Mouse (Mus musculus): ENCODE results near the gene Alx3.
A peak's percentile ranks its signal among the peaks of the same experiment; 100 is the strongest.

Gene Alx3

DNA sequence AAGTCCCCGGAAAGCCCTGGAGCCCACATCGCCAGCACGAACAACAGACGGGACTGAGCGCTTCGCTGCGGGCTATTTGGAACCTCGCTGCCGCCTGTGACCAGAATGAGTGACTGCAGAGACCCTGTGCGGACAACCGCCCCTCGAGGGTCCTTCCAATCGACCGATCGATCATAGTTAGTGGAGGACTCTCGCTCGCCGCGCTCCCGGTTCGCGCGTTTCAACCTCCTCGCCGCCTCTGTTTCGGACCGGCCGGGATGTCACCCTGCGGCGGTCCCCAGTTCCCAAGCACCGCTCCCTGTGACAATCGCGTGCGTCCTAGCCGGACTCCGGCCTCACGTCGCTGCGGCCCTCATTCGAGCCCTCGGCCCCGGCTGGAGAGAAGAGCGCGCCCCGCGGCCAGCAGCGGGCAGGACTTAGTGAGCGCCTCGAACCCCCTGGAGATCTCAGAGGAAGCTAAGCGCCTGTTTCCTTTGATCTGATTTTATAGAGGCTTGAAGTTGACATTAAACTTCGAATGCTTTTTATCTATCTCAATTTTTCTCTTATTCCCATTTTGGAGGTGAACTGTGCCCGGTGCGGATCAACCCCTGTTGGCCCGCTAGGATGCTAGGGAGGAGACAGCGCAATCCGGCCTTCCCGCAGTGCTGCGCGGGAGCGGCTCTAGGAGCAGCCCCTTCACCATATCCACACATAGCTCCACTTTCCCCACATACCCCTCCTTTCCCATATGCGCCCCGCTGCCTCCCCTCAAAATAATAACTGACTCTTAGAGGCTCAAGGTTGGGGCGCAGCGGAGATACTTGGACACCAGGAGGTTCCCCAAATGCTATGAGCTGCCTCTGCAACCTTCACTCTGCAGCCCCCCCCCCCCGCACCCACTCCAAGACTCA, 11.7 kb upstream of the Alx3 start:
- no peak for DNase-seq (ENCODE audit: low spot score)

DNA sequence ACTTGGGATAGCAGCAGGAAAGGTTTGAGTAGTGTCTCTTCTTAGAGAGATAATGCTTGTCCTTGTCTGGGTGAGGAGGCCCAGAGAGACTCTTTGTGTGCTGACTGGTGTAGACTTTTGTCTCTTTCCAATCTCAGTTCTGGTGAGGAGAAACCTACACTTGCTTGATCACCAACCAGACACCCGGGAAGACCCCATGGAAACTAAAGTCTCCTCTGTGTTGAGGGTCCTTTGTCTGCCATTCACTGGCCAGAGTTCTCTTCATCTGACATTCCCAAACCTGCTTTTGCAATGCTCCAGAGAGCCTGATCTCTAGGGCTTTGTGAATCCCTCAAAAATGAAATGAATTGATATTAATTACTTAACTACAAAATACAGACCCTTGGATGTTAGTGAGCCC, 10.9 kb upstream of the Alx3 start:
- no peak for DNase-seq (ENCODE audit: low spot score)

DNA sequence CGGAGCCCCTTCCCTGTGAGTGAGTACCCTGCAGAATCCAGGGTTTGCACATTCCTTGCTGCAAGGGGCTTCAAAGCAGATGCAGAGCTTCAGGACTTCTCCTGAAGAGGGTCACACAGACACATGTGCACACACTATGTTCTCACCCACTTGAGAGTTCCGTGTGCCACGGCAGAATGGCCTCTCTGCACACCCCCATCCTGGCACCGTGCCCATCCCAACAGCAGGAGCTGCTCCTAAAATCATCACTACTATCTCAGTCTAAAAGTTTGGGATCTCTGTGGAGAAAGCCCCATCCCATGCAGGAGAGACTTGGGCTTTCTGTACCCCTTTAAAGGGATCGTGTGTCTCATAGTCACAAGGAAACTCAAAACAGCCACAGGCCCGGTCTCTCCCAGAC, 8.3 kb upstream of the Alx3 start:
- no peak for DNase-seq (ENCODE audit: low spot score)

DNA sequence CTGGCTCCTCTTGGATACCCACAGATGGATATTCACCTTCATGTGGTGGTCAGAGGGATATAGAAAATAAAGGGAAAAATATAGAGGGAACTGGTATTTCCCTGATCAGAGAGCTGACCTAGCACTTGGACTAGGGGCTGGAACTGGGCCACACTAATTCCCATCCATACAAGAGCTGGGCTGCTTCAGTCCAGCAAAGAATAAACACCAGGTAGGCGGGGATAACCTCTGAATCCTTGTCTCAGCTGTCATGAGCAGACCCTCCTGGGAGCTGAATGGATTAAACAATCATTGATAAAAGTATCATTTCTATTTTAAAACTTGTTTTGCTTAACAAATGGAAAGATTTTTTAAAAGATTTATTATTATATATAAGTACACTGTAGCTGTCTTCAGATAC, 3.2 kb upstream of the Alx3 start:
- no peak for DNase-seq (ENCODE audit: low spot score)

DNA sequence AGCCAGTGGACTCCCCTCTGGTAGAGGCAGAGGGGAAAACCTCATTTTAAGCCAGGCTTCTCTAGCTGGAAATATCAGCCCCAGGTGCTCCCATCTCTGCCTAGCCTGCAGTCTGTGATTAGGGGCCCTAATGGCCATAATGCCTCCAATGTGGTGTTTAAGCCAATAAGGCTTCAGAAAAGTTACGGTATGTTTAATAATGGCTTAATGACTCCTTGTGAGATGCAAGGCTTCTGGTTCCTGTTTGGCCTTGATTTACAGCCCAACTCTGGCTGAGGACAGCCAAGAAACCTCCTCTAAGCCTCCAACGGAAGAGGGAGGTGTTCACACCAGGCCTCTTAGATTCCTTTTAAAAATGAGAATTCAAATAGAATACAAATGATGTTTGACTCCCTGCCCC, 1.2 kb upstream of the Alx3 start:
- DNase-seq (ENCODE audit: low spot score), result no peak

DNA sequence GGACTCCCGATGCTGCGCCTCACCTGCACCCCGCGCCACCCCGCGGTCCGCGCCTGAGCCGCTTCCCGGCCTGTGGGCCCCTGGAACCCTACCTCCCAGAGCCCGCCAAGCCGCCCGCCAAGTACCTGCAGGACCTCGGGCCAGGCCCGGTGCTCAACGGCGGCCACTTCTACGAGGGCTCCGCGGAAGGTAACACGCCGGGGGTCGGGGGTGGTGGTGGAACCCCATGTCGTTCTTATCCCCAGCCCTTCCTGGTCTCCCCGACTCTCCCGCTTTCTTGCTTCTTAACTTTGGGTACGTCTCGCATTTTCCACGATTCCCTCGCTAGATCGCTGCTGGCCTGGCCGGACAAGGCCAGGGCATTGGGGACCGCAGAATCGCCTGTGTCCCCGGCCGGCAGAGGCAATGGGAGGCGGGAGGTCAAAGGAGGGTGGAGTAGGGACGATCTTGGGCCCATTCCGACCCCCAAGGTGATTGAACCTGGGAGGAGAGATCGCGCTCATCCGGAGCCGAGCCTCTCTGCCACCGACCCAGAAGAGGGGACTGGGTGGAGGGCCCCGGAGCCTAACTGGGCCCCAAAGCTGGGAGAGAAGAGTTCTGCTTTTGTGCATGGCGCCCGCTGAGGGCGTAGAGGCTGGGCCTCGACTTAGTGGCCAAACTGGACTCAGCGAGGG, 570 bp downstream of the Alx3 start:
- DNase-seq (ENCODE audit: low spot score), result no peak

DNA sequence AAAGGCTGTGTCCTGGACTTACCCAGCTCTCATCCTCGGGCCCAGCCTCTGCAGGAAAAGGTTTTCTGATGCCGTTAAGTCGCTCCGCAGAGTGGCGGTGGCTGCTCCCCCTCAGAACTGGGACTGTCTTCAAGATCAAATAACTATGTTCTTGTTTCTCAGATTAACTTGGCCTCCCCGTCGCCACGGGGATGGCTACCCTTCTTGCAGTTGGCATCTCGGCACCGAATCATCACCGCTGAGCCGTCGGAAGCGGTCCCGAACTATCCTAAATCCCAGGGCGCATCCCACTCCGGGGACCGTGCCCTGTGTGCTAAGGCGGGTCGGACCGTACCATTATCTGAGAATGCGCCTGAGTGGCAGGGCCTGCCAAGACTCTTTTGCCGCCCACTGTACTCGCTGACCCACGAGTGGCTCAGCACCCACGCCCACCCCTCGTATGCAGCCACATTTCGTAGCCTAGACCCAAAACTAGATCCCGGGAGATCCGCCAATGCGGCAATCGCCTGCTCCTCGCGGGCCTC, 1.2 kb downstream of the Alx3 start:
- peak; percentile 13 for DNase-seq (ENCODE audit: low spot score)

DNA sequence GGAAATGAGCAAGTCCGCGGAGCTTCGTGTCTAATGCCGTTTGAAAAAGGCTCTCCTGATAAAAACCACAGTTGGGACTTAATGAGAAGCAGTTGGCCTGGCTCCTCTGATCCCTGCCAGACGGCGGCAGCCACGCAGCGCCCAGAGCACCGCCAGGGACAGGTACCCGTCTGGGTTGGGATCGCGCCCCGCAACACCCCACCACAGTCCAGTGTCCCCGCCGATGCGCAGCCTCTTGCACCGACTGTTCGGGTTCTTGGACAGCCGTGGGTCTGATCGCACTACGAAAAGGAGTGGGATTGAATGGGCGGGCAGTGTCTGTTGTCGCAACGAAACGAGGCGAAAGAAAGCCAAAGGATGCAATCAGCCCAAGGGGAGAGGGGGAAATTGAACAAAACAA, 1.7 kb downstream of the Alx3 start:
- peak; percentile 30 for DNase-seq (ENCODE audit: low spot score)

DNA sequence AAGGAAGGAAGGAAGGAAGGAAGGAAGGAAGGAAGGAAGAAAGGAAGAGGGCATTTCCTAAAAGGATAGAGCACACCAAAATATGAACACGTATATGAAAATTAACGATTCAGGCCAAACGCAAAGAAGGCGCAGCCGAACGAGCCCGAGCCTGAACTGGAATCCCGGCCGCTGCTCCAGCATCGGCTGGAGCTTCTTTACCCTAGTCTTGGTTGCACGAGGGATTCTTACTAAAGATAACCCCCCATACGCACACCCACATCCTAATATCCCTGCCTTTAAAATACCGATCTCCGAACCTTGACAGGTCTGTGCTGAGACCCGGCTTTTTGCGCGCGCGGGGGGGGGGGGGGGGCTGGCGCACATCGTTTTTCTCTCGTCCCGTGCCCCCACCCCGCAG, 2.3 kb downstream of the Alx3 start:
- no peak for DNase-seq (ENCODE audit: low spot score)

DNA sequence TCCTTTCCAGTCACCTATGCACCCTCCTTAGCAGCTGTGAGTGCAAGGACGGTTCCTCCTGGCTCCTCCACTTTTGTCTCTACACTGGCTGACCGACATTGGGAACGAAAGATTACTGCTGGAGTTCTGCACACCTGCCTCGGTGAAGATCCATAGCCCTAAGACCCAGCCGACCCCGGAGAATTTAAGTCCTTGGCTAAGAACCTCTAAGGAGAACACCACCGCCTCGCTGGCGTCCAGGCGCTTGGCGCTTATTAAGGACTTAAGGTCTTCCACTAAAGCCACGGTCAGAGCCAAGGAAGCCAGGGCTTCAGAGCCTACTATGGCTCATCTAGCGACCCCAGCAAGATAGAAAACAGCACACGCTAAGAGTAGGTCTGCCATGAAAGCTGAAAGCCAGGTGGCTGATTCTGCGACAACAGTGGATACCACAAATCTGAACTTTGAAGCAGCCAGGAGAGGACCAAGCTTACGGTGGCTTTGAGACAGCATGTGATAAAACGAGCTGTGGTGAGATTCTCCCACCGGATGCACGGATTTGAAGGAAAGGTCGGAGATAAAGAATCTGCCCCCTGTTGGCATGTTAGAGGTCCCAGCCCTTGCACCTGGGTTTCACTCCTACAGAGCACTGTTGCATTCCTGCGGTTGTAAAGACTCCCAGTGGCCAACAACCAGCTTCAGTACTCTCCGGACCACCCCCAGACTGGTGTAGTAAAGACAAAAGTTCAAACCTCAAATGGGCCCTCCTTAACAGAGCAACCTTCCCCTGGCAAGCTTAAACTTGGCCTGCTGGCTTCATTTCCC, 3.0 kb downstream of the Alx3 start:
- DNase-seq (ENCODE audit: low spot score), result no peak

DNA sequence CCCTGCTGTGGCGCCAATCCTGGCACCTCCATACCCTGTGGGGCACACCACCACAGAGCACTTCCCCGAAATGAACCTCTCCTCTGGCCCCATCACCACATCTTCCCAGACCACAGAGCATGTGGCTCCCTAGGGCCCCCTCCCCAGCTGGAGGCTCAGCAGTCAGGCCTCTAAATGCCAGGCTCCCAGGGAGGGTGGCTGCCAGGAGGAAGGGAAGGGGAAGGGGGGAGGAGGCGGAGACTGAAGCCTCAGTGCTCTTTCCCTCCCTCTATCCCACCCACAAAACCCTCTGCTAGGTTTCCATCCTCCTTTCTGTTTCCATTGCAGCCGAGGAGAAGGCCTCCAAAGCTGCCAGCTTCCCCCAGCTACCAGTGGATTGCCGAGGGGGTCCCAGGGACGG, 5.3 kb downstream of the Alx3 start:
- DNase-seq (ENCODE audit: low spot score), result no peak

DNA sequence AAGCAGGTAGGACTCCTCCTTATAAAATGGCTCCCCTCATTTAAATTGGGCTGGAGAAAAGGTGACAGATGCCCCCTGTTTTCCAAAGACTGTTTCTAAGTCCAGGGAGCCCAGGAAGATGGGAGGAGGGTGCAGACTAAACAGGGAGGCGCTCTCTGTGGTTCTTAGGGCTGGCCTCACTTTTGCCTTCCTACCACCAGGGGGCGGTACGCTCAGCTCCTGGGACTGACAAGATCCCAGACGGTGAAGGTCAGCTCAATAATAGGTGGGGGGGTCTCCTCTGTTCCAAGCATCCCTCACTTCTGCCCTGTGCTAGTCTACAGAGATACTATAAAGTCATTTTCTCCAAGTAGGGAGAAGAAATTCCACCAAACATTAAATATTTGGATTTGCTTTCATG, 10.5 kb downstream of the Alx3 start:
- no peak for DNase-seq (ENCODE audit: low spot score)

DNA sequence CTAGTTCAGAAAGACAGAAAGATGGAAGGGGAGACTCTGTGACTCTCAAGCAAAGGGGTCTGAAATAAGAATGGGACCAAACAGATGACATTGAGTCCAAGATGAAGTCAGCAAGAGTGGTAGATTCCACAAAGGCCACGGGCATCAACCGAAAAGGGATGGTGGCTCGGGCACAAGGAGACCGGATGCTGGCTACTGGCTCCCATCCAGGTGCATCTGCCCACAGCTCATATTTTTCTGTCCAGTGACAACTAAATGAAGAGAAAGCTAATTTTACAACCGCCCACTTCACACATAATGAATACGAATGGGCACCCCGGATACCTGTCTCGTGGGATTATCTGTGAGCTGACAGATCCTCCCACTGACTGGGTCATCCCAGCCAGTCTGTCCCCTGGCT, 12.4 kb downstream of the Alx3 start:
- no peak for DNase-seq (ENCODE audit: low spot score)

DNA sequence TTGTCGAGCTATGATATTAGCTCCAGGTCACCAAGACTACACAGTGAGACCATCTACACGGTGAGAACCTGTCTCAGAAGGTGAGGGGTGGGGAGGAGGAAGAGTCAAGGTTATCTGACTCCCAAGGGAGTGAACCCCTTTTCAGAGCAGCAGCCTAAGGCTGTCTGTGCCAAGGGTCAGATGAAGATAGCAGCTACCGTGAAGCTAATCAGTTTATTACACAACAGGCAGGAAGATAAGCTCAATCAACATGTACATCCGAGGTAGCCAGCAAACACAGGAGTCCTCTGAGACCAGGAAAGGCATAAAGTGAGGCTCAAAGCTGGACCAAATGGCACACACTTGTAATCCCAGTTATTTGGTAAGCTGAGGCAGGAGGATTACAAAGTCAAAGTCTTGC, 14.0 kb downstream of the Alx3 start:
- no peak for DNase-seq (ENCODE audit: low spot score)

DNA sequence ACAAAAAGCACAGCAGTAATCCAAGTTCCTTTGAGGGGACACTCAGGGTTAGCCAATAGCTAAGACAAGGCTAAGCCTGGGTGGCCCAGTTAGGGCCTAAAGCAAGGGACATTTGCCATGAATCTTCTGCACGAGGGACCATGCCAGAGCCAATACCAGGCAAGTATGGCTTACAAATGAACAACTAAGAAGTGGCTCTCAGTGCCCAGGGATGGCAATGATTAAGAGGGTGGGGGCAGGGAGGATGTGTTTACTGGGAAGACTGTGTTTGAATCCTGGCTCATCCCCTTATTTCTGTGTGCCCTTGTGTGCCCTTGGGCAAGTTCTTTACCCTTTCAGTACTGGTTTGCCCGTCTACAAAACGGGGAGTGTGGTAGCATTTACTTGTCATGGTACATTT, 14.5 kb downstream of the Alx3 start:
- no peak for DNase-seq (ENCODE audit: low spot score)

DNA sequence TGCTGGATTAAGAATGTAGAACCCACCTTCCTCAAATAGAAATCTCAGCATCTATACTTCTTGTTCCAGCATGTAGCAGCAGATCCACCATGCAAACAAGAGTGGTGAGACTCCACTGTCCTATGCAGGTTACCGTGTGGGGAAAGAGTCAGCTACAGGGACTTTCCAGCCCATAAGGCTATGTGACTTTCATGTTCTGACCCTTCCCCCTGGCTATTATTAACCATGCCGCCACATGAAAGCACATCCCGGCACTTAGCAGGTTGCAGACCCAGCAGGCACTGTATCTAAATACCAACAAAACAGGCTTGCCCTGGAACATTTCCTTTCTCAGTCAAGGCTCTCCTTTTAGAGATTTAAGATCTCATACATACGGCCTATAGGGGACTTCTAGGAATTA, 16.6 kb downstream of the Alx3 start:
- DNase-seq (ENCODE audit: low spot score), result no peak

DNA sequence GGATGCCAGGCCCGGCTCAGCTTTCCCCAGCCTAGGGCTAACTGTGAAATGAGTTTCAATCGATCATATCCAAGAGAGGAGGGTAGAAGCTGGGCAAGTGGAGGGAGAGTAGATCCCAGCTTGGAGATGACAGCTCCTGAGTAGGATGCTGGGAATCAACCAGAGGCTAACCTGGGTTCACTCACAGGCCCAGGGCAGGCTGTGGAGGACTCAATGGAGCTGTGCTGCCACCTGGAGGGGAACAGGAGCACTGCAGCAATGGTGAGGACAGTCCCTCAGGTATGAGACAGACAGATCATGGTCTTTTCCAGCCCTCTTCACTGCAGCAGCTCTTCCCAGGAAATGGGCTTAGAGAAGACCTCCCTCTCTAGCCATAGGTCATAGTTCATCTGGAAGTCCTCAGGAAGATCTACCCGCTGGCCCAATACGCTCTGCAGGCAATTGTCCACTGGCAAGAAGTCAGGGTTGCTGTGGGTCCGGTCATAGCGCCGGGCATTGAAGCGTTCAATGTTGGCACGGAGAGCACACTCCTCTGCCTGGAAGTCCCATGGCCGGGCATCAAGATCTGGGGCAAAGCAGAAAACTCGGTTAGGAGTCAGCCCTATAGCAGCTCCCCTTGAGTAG, 18.2 kb downstream of the Alx3 start:
- DNase-seq (ENCODE audit: low spot score), result peak; percentile 48

DNA sequence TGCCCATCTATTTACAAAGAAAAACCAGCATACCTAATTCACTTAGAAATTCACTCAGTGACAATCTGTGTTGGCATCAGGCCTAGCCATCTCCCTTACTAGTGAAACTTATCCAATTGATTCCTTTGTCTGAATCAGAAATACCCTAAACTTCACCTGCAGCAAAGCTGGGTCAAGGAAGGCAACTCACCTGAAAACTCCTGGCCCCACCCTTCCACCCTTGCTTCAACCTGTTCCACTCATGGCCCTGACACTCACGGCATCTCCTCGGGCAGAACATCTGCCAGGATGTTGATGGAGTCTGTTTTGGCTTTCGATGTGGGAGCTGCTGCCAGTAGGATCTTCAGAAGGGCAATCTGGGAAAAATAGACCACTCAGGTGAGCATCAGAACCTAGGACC, 23.0 kb downstream of the Alx3 start:
- no peak for DNase-seq (ENCODE audit: low spot score)

DNA sequence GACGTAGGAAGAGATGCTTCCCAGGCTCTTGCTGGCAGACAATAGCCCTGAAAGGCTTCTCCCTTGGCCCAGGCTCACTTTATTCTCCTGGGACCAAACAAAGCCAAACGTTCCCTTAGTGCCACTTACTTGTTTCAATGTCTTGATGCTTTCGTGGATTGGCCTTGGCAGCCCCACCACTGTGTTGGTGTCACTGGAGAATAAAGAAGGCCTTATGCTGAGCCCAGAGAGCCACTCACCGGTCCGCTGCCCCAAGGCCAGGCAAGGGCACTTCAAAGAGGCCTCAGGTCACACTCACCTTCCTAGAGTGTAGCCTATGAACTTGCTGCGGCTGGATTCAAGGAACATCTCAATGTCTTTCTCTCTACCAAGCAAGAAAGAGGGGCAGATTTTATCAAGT, 25.1 kb downstream of the Alx3 start:
- no peak for DNase-seq (ENCODE audit: low spot score)

DNA sequence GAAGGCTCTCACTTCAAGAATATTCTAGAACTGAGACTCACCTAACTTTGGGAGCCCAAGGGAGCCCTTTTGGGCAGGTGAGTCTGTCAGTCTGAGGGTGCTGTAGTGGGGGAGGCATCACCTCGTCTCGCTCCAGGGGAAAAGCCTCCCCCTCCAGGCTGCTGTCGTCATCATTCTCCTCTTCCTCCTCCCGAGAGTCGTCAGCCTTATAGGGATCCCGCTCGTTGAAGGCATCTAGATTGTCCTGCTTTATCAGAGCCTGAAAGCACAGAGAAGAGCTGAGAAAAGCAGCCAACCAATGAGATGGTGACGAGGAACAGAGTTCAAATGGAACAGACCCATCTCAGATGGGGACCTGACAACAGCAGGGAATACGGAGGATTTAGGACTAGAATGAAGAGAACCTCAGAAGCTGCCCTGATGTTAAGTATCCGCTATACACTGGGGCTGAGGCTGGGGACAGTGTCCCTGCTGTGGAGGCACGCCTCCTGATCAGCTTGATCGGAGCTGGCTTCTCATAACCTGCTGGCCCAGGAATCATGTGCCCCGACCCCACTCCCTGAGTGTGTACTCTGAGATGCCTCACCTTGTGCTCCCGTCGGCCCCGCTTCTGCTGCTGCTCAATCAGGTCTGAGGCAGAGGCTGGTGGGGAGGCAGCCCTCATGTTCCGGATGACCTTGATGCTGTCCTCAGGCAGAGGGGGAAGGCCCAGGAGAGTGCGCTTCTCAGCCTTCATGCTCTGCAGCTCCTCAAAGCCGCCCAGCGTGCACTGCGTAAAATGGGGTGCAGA, 26.6 kb downstream of the Alx3 start:
- DNase-seq (ENCODE audit: low spot score), result no peak

DNA sequence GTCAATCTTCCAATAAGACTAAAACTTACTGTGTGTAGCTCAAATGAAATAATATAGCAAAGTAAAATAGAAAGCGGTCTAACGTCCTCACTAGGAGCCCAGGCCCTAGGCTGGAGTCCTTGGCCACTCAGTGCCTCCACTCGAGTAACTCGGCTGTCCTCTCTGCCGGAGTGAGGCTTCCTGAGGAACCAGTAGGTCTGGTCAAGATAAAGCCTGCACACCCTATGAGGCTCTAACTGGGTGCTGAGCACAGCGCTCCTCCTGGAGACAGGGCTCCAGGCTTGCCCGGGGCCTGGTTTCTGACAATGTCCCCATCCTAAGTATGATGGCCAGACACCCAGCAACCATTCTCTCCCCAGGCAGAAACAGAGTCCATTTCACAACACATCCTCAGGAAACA, 27.7 kb downstream of the Alx3 start:
- DNase-seq (ENCODE audit: low spot score), result no peak
